Mouse (Mus musculus): ENCODE measurements around the gene Necab3. TPM values are rescaled to one million over a fixed set of nuclear protein-coding genes. Genes with fewer than 3 reads are reported as not detected.

Gene Necab3
- total RNA-seq (2017) = not detected in 2 replicates

DNA sequence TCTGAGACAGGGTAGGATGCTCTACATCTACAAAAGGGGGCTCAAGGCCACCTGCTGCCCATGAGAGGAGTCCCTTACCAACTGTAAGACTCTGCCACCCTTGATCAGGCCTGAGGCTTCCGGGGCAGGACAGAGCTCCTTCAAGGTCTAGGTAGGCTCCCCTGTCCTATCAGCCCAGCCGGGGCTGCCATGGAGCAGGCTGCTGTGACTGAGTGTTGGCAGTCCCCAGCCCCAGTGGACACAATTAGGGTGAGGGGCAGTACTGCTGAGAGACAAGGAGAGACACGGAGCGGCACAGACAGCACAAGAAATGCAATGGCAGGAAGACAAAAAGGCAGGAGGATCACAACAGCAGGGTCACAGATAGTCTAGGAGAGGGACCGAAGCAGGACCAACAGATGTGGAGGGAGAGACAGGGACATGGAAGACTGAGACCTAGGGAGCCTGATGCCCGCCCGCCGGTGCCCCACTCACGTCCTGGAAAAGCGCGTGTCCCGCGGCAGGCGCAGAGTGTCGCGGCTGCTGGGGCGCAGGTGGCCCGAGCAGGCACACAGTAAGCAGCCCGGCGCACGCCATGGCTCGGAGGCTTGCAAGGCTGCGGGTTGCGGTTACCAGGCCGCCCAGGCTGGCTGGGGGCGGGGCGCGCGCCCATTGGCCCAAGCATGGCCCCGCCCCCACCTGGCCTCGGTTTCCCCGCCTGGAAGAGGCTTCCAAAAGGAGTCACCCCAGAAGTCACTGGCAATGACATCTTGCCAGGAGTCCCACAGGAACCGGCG, at the start of gene Necab3:
Gene Necab3, minus strand, starts transcription at position 627 of the 776 bp plus-strand sequence.
- ATAC-seq (ENCODE audit: extremely low read depth, insufficient number of reproducible peaks, low FRiP score, poor library complexity, severe bottlenecking) = no peak

DNA sequence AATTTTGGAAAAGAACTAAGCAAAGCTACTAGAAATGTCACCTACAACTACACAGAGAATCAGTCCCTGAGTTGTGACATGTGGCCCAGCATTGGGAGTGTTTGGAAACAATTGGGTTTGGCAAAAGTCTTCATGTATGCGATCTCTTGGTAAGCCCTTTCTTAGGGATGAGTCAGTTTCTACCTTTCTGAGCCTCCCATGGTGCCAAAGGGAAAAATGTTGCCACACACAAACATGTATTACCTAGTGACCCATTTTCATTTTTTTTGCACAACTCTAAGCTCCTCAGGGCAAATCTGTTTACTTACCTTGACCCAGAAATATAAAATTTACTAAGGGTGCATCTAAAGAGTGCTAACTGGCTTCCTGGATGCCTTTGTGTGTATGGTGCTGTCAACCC, 48.3 kb upstream of the Necab3 start:
- no peak for ATAC-seq (ENCODE audit: extremely low read depth, insufficient number of reproducible peaks, low FRiP score, poor library complexity, severe bottlenecking)

DNA sequence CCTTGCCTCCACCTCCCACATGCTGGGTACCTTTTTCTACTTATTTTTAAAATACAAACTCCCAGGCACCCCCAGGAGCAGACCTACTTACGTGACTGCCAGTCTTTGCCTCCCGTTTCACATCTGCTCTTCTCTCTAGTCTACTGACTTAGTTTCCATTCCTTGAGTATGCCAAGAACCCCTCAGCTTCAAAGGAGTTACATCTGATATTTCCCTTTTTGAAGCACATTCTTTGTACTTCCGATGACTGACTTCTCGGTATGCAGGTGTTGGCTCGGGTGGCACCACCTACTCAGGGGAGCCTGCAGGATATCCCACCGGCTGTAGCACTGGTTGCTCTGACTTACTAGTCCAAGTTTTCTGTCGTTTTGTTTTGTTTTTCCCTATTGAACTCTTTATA, 45.5 kb upstream of the Necab3 start:
- ATAC-seq (ENCODE audit: extremely low read depth, insufficient number of reproducible peaks, low FRiP score, poor library complexity, severe bottlenecking) = no peak

DNA sequence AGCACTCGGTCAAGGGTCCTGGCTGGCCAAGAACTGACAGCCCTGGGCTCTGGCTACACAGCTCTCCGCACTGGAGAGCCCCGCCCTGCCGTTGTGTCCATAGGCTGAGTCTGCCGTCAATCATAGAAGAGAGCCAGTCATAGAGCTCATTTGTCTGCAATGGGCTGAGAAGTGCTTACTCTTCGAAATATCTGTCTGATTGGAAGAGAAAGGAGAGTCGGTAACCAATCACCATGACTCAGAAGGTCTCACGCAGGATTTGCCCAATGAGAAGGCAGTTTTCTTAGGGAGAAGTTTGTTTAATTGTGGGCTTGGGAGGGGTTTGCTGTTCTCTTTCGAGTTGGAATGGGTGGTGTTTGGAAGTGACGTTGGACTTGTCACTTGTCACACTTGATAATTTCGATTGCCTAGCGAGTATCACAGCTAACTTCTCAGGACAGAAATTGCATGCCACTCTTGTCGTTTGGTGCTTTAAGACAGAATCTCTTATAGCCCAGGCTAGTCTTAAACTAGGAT, 45.0 kb upstream of the Necab3 start, which contains the start of gene Pxmp4:
Gene Pxmp4, minus strand, starts transcription at position 71 of the 516 bp plus-strand sequence.
- peak; percentile 96 for ATAC-seq (ENCODE audit: extremely low read depth, insufficient number of reproducible peaks, low FRiP score, poor library complexity, severe bottlenecking)

DNA sequence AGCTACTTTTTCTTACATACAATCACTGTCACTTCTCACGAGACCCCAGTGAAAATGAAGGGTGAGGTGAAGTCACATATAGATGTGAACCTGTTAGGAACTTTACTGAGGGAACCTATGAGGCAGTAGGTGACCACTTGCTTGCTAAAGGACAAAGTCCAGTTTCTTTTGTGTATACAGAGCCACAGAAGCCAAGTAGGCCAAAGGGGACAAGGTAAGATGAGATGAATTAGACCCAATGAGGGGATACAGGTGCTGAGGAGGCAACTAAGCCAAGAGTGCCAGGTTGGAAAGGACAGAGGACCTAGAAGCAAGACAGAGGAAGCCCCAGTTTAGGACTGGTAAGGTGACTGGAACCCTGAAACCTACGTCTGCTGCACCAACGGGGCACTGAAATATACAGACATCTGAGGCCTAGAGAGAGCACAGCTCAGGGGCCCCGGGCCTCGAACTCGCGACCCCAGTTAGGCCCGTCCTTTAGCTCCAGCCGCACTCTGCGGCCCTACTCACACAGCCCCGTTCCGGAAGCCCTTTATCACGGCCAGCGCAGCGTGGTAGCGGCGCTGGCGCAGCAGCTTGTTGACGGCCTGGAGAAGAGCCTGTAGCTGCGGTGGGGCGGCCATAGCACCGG, 44.4 kb upstream of the Necab3 start:
- no peak for ATAC-seq (ENCODE audit: extremely low read depth, insufficient number of reproducible peaks, low FRiP score, poor library complexity, severe bottlenecking)

DNA sequence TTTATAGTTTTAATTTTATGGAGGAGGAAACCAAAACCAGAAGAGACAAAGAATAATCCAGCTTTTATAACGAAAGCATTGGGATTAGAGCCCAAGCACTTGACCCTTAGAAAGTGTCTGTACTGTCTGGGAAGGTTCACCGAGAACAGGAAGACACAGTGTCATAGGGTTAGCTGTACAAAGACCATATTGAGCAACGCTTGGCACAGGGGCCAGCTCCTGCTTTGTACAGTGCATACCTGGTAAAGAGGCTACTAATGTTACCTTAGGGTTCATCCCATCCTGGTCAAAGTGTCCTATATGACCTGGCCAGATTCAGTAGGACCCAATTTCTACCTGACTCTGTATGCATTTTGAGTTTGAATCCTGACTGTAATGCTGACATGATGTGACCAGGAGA, 42.6 kb upstream of the Necab3 start:
- no peak for ATAC-seq (ENCODE audit: extremely low read depth, insufficient number of reproducible peaks, low FRiP score, poor library complexity, severe bottlenecking)

DNA sequence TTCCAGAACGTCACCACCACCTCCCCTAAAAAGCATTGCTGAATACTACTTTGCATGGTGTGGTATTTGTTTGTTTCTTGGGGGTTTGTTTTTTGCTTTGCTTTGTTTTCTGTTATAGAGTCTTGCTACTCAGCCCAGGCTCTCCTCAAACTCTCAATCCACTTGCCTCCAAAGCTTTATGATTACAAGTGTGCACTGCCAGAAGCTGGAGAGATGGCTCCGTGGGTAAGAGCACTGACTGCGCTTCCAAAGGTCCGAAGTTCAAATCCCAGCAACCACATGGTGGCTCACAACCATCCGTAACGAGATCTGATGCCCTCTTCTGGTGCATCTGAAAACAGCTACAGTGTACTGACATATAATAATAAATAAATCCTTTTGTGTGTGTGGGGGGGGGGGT, 41.9 kb upstream of the Necab3 start:
- no peak for ATAC-seq (ENCODE audit: extremely low read depth, insufficient number of reproducible peaks, low FRiP score, poor library complexity, severe bottlenecking)

DNA sequence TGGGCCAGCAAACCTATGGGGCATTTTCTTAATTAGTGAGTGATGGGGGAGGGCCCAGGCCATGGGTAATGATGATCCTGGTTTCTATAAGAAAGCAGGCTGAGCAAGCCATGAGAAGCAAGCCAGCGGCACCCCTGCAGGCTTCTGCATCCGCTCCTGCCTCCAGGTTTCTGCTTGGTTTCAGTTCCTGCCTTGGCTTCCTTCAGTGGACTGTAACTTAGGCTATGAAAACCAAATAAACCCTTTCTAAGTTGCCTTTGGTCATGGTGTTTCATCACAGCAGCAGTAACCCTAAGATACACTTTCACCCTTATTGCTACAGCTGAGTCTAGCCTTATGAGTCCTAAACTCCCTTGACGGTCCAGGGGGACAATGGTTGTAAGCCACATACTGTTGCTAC, 38.7 kb upstream of the Necab3 start:
- ATAC-seq (ENCODE audit: extremely low read depth, insufficient number of reproducible peaks, low FRiP score, poor library complexity, severe bottlenecking) = no peak

DNA sequence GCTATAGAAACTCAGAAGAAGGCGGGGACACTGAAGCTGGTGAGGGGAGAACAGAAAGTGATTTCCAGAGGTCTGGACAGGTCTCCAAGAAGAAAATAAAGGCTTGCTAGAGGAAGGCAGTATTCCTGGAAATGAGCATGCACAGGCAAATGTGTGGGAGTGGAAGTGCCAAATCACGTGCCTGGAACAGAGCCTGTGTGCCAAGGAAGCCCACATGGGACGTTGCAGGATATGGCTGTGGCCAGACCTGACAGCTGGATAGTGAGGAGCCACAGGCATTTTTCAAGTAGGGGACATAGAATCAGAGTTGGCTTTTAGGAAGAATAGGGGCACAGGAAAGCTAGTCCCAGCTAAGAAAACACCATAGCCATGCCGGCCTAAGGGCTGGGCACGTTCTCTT, 37.1 kb upstream of the Necab3 start:
- ATAC-seq (ENCODE audit: extremely low read depth, insufficient number of reproducible peaks, low FRiP score, poor library complexity, severe bottlenecking) = no peak

DNA sequence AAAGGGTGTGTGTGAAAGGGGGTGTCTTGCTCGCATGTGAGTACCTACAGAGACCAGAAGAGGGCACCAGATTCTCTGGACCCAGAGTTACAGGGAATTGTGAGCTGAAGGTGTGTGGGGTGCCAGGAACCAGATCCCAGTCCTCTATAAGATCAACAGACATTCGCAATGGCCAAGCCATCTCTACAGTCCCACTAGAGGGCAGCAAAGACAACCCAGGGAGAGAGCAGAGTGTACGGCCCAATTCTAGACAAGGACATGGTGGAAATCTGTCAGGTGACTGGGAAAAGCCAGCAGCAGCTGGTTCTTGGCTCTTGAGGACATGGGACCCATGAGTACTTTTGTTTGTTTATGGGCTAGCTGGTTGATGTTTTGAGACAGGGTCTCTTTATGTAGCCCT, 34.3 kb upstream of the Necab3 start:
- peak; percentile 66; the same call in 1 of the 2 replicates for ATAC-seq (ENCODE audit: extremely low read depth, insufficient number of reproducible peaks, low FRiP score, poor library complexity, severe bottlenecking)

DNA sequence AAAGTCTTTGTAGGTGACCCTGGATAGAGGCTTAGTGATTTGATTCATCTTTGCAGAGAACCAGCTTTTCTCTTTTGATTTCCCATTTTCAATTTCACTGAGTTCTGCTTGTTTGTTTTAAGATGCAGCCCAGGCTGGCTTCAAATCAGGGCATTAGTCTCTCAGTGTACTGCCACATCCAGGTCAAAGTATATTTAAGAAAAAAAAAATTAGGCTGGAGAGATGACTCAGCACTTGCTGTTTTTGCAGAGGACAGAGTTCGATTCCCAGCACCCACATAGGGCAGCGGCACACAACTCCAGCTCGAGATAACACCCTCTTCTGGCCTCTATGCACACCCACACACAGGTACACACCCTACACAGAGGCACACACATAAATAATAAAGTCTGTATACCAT, 32.5 kb upstream of the Necab3 start:
- ATAC-seq (ENCODE audit: extremely low read depth, insufficient number of reproducible peaks, low FRiP score, poor library complexity, severe bottlenecking) = no peak

DNA sequence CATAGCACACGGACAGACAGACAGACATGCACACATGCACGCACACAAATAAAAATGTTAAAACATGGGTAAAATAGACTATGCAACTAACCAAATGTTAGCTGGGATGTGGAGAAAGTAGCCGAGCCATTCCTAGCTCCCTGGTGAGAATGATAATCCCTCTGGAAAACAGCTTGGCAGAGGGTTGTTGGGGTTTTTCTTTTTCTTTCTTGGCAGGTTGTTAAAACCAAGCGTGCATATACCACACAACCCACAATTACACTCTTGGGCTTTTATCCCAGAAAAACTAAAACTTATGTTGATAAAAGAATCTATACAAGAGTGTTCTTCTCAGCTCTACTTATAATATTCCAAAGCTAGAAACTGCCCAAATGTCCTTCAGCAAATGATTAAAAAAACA, 30.4 kb upstream of the Necab3 start:
- ATAC-seq (ENCODE audit: extremely low read depth, insufficient number of reproducible peaks, low FRiP score, poor library complexity, severe bottlenecking) = no peak

DNA sequence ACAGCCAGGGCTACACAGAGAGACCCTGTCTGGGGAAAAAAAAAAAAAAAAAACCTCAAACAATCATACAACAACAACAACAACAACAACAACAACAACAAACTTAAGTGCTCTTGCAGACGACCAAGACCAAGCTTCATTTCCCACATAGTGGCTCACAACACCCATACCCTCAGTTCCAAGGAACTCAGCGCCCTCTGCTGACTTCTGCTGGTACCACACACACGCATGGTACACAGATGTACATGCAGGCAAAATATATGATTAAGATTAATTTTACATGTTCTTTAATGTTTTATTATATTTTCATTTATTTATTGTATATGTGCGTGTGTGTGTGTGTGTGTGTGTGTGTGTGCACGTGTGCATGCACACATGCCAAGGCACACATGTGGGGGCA, 27.7 kb upstream of the Necab3 start:
- peak; percentile 52; the same call in 1 of the 2 replicates for ATAC-seq (ENCODE audit: extremely low read depth, insufficient number of reproducible peaks, low FRiP score, poor library complexity, severe bottlenecking)

DNA sequence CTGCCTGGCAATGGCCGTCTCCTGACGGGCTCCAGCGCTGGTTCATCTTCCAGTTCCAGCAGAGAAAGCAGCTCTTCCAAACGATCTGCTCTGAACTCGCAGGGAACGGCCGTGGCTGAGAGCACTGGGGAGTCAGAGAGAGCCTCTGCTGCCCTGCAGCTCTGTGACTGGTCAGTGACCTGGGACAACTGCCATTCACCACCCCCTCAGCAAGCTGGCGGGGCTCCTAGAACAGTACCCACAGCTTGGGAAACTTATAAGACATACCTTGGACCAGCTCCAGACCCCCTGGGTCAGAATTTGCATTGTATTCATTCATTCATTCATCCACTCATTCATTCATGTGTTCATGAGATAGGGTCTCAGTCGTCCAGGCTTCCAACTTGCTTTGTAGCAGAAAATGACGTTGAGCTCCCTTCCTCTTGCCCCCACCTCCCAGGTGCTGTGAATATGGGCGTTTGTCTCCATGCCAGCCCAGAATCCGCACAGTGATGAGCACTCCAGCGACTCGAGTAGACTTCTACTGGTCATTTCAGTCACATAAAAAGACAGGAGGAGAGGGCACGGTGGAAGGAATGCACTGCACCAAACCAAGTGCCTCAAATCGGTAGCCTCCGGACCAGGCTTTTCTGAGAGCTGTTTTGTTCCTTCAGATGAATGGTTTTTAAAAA, 26.4 kb upstream of the Necab3 start:
- ATAC-seq (ENCODE audit: extremely low read depth, insufficient number of reproducible peaks, low FRiP score, poor library complexity, severe bottlenecking) = no peak

DNA sequence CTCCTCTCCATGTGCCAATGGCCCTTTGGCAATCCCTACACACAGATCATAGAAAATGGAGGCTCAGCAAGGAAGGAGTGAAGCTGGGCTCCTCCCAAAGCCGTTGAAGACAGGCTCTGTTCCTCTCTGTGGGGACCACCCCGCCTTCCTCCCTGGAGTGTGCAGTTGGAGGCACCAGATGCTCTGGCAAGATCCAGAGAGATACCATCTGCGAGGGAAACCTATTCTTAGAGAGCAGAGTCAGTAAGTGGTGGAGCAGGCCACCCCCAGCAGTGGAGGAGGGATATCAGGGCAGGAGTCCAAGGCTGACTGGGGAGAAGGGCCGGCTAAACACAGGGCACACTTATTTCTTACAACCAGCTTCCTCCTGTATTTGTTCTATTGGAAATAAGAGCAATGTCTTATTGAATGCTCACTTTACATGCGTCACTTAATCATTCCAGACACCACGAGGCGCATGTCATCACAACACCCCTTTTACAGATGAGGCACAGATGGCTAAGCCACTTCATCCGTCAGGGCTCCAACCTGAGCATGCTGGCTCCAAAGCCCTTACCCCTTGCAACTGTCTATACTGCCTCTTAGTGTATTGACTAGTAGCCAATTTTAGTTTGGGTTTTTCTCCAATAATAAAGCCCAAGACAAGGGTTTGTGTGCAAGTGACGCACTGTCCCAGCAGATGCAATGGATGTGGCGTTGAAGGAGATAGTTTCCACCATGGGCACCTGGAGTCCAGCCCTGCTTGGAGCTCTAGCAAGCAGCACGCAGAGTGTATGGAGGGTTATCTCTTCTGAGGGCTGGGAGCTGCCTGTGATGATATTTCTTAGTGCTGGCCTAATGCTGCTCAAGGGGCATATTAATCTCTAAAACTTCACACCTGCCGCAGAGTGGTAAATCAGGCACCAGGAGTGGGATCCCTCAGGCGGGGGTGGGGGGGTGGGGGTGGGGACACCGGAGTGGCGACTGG, 25.5 kb upstream of the Necab3 start:
- ATAC-seq (ENCODE audit: extremely low read depth, insufficient number of reproducible peaks, low FRiP score, poor library complexity, severe bottlenecking) = no peak

DNA sequence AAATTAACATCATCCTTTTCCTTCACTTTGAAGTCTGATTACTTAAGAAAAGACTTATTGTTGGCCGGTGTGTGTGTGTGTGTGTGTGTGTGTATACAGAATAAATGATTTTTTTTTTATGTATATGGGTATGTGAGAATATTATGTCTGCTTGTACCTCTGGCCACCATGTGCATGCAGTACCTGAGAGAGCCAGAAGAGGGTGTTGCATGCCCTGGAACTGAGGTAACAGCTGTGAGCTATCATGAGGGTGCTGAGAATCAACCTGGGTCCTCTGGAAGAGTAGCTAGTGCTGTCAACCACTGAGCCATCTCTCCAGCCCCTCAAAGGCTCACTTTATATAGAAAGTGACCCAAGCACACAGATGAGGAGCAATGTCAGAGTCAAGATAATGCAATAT, 22.7 kb upstream of the Necab3 start:
- no peak for ATAC-seq (ENCODE audit: extremely low read depth, insufficient number of reproducible peaks, low FRiP score, poor library complexity, severe bottlenecking)

DNA sequence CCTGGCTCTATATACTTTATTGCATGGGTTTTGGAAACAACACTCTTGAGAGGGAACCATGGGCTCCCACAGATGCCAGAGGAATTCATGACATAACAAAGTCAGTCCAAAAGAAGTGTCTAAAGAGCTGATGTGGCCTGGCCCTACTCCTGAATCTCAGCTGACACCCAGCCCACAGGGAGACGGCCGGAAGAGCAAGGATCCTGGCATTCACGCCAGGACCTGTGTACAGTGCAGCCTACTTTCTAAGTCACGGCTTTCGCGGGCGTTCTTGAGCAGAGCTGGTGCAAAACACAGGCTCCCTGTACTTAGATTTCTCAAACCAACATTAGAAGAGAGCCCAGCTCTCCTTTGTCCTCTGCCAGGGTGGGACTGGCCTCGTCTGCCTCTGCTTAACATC, 21.9 kb upstream of the Necab3 start:
- no peak for ATAC-seq (ENCODE audit: extremely low read depth, insufficient number of reproducible peaks, low FRiP score, poor library complexity, severe bottlenecking)

DNA sequence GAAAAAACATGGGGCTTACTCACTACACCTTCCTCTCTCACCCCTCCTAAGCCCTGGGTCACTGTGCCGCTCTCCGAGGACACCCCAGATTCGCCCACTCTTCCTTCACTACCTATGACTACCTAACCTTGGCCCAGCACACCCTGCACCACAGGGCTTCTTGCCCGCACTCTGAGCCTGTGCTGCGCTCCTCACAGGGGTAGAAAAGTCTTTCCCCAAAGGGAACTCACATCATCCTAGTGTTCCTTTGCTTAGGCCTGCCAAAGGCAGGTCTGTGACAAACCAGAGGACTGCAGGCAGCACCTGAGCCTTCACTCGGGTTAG, 19.0 kb upstream of the Necab3 start:
- no peak for ATAC-seq (ENCODE audit: extremely low read depth, insufficient number of reproducible peaks, low FRiP score, poor library complexity, severe bottlenecking)

All from neutrophil, adult 5-6 weeks (primary cell).